Mouse (Mus musculus) heart, postnatal 0 days (tissue): ENCODE data around the gene Gm1043. TPM values are rescaled to one million over a fixed set of nuclear protein-coding genes. Genes with fewer than 3 reads are reported as not detected.

ENCODE experiments used
- ATAC-seq: fragments of 200-750 bp; cut with Nextera tagmentation; 2 replicates; pipeline ENCODE4 v1.8.0; 2017; ENCODE audit warnings: low read depth, moderate number of reproducible peaks, moderate library complexity; ENCODE audit not compliant: insufficient read depth
- DNase-seq: peaks from one replicate; pipeline ENCODE4 v3.0.0-alpha.2; 2016; ENCODE audit warnings: low spot score
- H3K27ac ChIP-seq: fragments of 300-500 bp; sonication (generic); 2 replicates; pipeline ENCODE4 v1.5.1; 2014; ENCODE audit warnings: low read depth, mild to moderate bottlenecking
- H3K27me3 ChIP-seq: fragments of 300-500 bp; sonication (generic); 2 replicates; pipeline ENCODE4 v1.6.1; 2014; ENCODE audit warnings: low read length, mixed read lengths; ENCODE audit not compliant: control insufficient read depth, insufficient read depth
- H3K36me3 ChIP-seq: fragments of 300-500 bp; sonication (generic); replicated peaks from 2 replicates; pipeline ENCODE4 v1.6.1; 2014; ENCODE audit warnings: low read length, mixed read lengths; ENCODE audit not compliant: control insufficient read depth, insufficient read depth
- H3K4me1 ChIP-seq: fragments of 300-500 bp; sonication (generic); 2 replicates; pipeline ENCODE4 v1.6.1; 2014; ENCODE audit warnings: antibody characterized with exemption; ENCODE audit not compliant: control insufficient read depth, insufficient read depth
- H3K4me2 ChIP-seq: fragments of 300-500 bp; sonication (generic); 2 replicates; pipeline ENCODE4 v1.6.1; 2014; ENCODE audit warnings: low read depth, mild to moderate bottlenecking, low read length, moderate library complexity
- H3K4me3 ChIP-seq: fragments of 300-500 bp; sonication (generic); 2 replicates; pipeline ENCODE4 v1.5.1; 2014; ENCODE audit warnings: low read depth, low read length
- H3K9ac ChIP-seq: fragments of 300-500 bp; sonication (generic); replicated peaks from 2 replicates; pipeline ENCODE4 v1.6.1; 2014; ENCODE audit warnings: low read depth, low read length, mixed read lengths
- H3K9me3 ChIP-seq: fragments of 300-500 bp; sonication (generic); replicated peaks from 2 replicates; pipeline ENCODE4 v1.6.1; 2016; ENCODE audit warnings: low read length; ENCODE audit not compliant: control insufficient read depth
- CTCF ChIP-seq: IDR thresholded peaks from 2 replicates; pipeline ENCODE4 v1.5.1; 2016; ENCODE audit warnings: antibody characterized with exemption, control low read depth, low read depth
- EP300 ChIP-seq: IDR thresholded peaks from 2 replicates; pipeline ENCODE4 v1.6.1; 2016; ENCODE audit warnings: antibody characterized with exemption, low read depth
- WGBS: fragments of 180-500 bp; shearing (Covaris S2); extraction: QIAGEN DNeasy Blood & Tissue Kit; methylation state at CpG from one replicate; pipeline ENCODE4 v1.1.7; 2014; 5-methylcytosine and 5-hydroxymethylcytosine counted together
- polyA plus RNA-seq: library from polyadenylated mRNA; unstranded; fragments of >200 nt; fragmentation: Nextera tagmentation; extraction: Ambion mirVana; gene quantifications from 2 replicates; pipeline ENCODE4 v1.2.1, GENCODE M21; 2015
- total RNA-seq: library from RNA; depleted of rRNA; stranded (reverse); fragments of >200 nt; gene quantifications from 2 replicates; pipeline ENCODE4 v1.2.3, GENCODE M21; 2014; ENCODE audit warnings: low replicate concordance

Gm1043 gene
- total and polyA plus RNA-seq, 2 experiments from 2014 or later = not detected

DNA sequence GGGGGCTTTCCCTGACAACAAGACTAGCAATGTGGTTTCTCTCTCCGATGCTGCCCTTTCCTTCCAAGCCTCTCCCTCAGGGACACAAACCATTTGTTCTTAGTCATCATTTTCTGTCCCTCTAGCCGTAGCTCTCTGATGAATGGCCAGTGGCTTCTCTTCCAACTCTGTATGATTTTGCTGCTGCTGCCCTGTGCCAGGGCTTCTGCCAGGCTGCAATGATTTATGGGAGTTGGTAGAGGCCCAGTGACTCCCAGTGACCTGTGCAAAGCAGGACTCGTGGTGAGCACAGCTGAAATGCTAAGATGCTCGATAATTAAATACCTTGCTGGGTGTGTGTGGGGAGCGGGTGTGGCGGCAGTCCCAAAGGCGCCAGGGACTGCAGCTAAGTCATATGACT, 130.1 kb downstream of the Gm1043 start:
- TF ChIP-seq EP300 (no peak), CTCF (no peak)
- no peak overlapping the region for H3K4me2 ChIP-seq
- no peaks in the 10 kb centered on the region for H3K36me3 ChIP-seq
- no peak overlapping the region for H3K9ac ChIP-seq
- H3K4me1 ChIP-seq = no peaks in the 10 kb centered on the region
- 83% methylated on average over 7 of the region's 7 CpGs for WGBS
- DNase-seq (no peak), ATAC-seq (no peak)
- H3K4me3 ChIP-seq = no peak overlapping the region
- H3K27ac ChIP-seq = no peak overlapping the region
- H3K27me3 ChIP-seq = no peaks in the 10 kb centered on the region
- no peaks in the 10 kb centered on the region for H3K9me3 ChIP-seq

DNA sequence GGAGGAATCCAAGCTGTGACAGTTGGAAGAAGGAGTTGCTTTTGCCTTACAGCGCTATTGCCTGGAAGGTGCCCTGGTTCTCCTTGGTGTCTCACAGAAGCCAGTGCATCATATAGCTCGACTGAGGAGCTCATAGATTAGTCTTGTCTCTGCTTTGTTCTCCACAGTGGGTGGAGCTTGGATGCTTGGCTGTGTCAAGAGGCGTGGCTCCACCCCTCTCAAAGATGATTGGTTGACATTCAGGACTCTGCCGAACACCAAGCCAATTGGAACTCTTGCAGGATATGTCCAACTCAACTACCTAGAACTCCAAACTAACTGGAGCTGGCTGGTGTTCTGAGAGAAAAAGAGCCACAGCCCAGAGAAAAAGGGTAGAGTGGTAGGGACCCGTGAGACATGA, 134.4 kb downstream of the Gm1043 start:
- Histone ChIP-seq H3K4me3 (no peak overlapping the region), H3K4me1 (no peaks in the 10 kb centered on the region), H3K4me2 (no peak overlapping the region), H3K27ac (no peak overlapping the region), H3K9ac (no peak overlapping the region), H3K9me3 (no peaks in the 10 kb centered on the region), H3K27me3 (no peaks in the 10 kb centered on the region), H3K36me3 (no peaks in the 10 kb centered on the region)
- DNase-seq (no peak), ATAC-seq (no peak)
- WGBS = 43% methylated on average over 5 of the region's 5 CpGs
- TF ChIP-seq CTCF (no peak), EP300 (no peak)

DNA sequence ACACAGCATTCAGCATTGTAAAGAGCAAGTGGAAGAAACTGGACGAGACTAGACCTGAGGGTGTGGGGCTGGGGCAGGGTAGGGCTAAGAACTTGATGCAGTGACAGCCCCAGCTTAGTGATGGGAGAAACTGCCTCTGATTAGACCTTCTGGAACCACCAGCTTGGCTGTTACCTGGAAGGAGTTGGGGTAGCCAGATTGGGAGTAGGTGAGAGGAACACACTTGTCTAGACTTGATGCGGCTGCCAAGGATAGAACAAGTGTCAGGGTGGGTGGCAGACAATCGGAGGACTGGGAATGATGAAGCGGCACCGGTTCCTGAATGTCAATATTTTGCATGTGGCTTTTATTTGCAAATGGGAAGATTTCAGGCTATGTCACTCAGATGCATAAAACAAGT, 135.4 kb downstream of the Gm1043 start:
- Histone ChIP-seq H3K27me3 (no peaks in the 10 kb centered on the region), H3K9ac (no peak overlapping the region), H3K4me1 (no peaks in the 10 kb centered on the region), H3K27ac (no peak overlapping the region), H3K4me3 (no peak overlapping the region), H3K4me2 (no peak overlapping the region), H3K36me3 (no peaks in the 10 kb centered on the region), H3K9me3 (no peaks in the 10 kb centered on the region)
- no peak for TF ChIP-seq EP300
- TF ChIP-seq CTCF = no peak
- 71% methylated on average over 5 of the region's 5 CpGs for WGBS
- no peak for ATAC-seq
- no peak for DNase-seq

DNA sequence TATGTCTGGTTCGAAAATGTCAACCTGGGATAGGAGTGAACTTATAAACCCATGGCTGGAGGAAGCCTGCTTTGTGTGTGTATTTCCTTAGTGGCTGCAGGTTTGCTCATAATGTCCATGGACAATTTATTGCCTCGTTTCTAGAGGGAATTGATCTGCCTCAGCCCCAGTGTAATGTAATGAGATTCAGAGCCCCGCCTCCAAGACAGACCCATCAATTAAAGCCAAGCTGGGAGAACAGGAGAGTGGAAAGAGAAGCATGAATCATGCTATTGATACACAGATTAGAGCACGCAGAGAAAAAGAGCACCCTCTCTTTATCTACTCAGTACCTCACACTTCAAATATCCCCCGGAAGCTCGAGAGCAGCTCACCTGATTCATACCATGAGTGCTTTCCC, 136.4 kb downstream of the Gm1043 start:
- no peak for TF ChIP-seq CTCF
- no peak for TF ChIP-seq EP300
- no peaks in the 10 kb centered on the region for H3K4me1 ChIP-seq
- ATAC-seq = no peak
- no peak for DNase-seq
- no peak overlapping the region for H3K4me2 ChIP-seq
- H3K9me3 ChIP-seq = no peaks in the 10 kb centered on the region
- no peak overlapping the region for H3K9ac ChIP-seq
- H3K4me3 ChIP-seq = no peak overlapping the region
- WGBS = 49% methylated on average over 6 of the region's 6 CpGs
- no peak overlapping the region for H3K27ac ChIP-seq
- no peaks in the 10 kb centered on the region for H3K36me3 ChIP-seq
- H3K27me3 ChIP-seq = no peaks in the 10 kb centered on the region

DNA sequence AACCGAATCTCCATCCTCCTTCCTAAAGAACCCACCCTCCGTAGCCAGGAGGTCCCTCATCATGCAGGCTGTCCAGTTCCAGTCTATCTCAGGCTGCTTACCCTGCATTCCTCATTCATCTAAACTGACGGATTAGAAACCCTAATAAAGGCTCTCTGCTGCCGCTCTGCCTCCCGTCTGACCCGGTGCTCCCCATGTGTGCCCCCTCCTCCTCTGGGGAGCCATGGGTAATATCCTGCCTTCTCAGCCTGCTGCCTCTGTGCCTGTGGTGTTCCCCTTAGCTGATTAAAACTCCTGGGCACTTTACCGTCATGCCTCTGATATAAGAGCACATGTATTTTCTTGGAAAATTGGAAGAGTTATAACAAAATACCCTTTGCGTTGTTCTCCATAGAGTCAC, 137.1 kb downstream of the Gm1043 start:
- H3K36me3 ChIP-seq = no peaks in the 10 kb centered on the region

DNA sequence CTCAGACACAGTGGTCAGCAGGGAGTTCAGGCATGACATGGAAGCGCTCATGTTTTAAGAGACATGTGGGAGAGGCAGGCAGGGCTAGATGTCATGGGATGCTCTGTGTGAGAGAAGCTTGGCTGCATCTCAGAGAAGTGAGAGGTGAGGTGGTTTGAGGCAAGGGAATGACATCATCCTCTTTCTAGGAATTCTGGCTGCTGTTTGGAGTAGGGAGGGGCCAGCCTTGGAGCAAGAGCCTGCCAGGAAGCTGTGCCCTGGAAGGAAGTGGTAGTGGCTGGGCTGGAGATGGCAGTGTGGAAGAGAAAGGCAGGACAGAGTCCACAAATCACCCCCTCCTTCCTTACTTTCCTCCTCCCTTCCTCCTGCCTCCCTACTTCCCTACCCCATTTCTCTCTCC, 140.5 kb downstream of the Gm1043 start:
- no peak overlapping the region for H3K27ac ChIP-seq
- DNase-seq (no peak), ATAC-seq (no peak)
- WGBS = 71% methylated on average over 1 of the region's 1 CpGs
- no peaks in the 10 kb centered on the region for H3K27me3 ChIP-seq
- no peak overlapping the region for H3K9ac ChIP-seq
- H3K36me3 ChIP-seq = no peaks in the 10 kb centered on the region
- H3K9me3 ChIP-seq = no peaks in the 10 kb centered on the region
- TF ChIP-seq EP300 (no peak), CTCF (no peak)
- no peaks in the 10 kb centered on the region for H3K4me1 ChIP-seq
- no peak overlapping the region for H3K4me3 ChIP-seq
- no peak overlapping the region for H3K4me2 ChIP-seq

More for the DNA sequence above, 137.1 kb downstream of the Gm1043 start:
- WGBS = 64% methylated on average over 8 of the region's 8 CpGs
- ATAC-seq = no peak
- no peak for DNase-seq
- Histone ChIP-seq H3K27ac (no peak overlapping the region), H3K4me2 (no peak overlapping the region), H3K9ac (no peak overlapping the region), H3K4me1 (no peaks in the 10 kb centered on the region), H3K27me3 (no peaks in the 10 kb centered on the region), H3K9me3 (no peaks in the 10 kb centered on the region), H3K4me3 (no peak overlapping the region)
- TF ChIP-seq EP300 = no peak
